Mouse (Mus musculus) bone marrow macrophage, adult 2 months (primary cell): ENCODE data around the gene Tdo2.

Source experiments
- CTCF ChIP-seq: IDR thresholded peaks from 2 replicates; pipeline ENCODE4 v1.5.1; 2012; ENCODE audit warnings: low read depth, mild to moderate bottlenecking, low read length, moderate library complexity
- POLR2A ChIP-seq: IDR thresholded peaks from 2 replicates; pipeline ENCODE4 v1.6.1; 2012; ENCODE audit warnings: mild to moderate bottlenecking, low read depth, low read length, borderline replicate concordance

- no peak for TF ChIP-seq POLR2A
- TF ChIP-seq CTCF = no peak
Measured at GRCm38 (mm10) chr3:81929073-81929472, 46.9 kb downstream of the Tdo2 start.
